Mouse (Mus musculus) lung, postnatal 14 days (tissue): ENCODE data around the gene Slc7a5.

Experiments
- DNase-seq: peaks from one replicate; pipeline ENCODE4 v3.0.0; 2021

Gene Slc7a5

DNA sequence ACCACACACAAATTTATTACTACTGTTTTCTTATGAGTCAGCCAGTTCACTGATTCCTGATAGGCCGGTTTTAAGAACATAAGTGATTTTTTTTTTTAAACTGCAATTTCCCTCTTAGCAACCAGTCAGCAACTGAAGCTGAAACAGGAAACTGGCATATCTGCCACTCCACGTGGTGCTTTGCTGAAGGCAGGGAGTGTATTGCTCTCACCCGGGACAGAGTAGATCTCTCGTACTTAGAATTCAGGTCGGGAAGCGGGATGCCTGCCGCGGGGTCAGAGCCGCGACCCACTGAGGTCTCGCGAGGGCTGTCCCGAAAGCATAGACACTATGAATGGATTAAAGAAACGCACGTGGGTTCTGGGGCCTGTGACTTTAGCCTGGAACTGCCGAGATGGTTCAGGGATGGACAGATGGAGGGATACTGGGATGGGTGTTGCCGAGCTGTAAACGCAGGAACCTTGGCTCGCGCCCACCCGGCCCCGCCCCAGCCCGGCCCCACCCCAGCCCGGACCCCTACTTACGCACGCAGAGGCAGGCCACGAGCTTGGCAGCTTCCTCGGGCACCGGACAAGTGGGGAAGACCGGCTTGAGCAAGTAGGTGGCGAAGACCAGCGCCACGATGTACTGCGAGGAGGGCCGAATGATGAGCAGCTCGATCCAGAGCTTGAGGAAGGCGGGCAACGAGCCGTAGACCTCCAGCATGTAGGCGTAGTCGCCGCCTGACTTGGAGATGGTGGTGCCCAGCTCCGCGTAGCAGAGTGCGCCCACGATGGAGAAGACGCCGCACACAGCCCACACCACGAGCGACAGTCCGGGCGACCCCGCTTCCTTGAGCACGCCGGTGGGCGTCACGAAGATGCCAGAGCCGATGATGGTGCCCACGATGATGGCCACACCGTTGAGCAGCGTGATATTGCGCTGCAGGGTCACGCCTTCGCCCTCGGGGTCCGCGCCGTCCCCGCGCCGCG, 667 bp downstream of the Slc7a5 start:
- peak; percentile 25 for DNase-seq

DNA sequence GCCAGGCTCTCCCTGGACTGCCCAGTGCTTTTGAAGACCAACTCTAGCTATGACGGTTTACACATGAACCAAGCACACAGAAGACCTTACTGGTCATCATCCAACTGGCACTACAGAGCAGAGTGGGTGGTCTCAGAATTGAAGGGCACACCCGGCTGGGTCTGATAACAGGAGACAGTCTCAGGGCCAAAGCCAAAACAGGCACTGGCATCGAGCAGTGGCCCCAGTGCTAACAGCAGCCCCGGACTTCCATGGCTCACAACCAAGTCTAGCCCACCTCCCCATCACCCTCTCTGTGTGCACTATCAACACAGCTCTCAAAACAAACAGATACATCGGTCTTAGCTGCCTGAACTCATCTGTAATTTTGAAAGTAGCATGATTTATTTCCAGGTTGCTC, 1.6 kb downstream of the Slc7a5 start:
- no peak for DNase-seq

DNA sequence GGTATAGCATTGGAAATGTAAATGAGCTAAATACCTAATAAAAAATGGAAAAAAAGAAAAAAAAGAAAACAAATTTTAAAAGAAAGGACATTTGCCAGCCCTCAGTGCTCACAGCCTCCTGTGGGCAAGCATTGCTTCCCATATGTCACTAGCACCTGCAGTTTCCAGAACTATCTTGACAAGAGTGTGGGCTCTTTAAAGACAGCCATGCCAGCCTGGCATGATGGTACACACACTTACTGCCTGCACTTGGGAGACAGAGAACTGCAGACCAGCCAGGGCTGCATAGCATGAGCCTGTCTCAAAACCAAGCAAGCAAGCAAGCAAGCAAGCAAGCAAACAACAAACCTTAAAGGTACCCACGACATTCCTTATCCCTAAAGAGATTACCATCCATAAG, 2.1 kb downstream of the Slc7a5 start:
- no peak for DNase-seq

DNA sequence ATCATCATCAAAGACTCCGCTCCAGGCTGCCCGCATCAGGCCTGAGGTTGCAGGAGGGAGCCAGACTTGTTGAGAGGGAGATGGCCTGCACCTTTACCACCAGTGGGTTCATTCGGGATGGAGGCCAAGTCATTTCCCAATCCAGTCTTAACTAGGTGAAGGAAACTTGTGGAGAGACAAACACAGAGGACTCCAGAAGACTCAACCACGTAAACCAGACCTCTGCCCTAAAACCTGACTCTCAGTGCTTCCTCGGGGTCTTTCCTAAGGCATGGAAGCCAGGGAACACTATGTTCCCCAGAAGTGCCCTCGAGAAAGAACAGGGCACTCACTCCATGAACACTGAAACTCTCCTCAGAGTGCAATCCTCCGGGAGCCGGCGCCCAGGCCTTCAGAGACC, 2.5 kb downstream of the Slc7a5 start:
- no peak for DNase-seq

DNA sequence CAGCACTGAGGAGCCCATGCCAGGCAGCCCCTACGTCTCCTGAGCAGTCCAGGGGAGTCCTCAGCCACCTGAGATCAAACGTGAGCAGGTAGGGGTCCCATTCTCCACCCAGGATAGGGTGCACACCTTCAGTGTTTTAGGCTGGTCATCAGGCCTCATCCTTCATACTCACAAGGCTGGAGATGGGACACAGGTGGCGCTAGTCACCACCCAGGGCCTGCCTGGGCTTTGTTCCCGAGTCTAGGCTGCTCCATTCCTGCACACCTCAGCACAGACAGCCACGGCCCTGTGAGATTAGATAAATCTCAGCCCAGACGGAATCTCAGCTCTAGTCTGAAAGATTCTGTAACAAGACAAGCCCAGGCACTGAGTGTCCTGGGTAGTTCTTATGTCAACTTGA, 3.5 kb downstream of the Slc7a5 start:
- no peak for DNase-seq

DNA sequence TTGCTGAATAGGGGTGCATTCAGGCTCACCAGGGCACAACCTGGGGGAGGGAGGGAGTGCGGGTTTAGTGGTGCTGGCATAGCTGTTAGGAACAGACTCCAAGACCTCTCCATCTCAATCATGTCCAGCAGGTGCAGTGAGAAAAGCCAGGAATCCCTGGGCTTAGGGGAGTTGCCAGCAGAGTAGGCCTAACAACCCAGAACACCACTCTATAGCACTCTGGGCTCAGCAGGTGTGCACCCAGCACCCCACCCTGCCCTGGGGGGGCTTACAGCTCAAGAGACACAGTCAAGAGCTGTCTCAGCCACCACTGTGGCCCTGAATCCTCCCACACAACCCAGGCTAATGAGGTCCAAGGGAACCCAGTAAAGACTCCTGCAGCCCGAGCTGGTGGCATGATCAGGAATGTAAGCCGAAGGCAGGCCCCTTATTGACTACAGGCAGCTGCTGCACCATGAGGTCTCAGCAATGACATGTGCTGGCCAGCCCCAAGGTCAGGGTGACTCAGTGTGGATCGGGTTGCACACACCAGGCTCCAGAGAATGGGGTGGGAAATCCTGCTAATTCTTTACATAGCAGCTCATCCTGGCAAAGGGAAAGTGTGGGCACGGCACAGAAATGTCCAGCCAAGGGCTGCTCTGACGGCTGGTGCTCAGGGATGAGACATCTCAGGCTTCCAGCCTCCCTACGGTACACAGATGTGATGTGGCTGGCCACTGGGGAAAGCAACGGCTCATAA, 5.8 kb downstream of the Slc7a5 start:
- no peak for DNase-seq

DNA sequence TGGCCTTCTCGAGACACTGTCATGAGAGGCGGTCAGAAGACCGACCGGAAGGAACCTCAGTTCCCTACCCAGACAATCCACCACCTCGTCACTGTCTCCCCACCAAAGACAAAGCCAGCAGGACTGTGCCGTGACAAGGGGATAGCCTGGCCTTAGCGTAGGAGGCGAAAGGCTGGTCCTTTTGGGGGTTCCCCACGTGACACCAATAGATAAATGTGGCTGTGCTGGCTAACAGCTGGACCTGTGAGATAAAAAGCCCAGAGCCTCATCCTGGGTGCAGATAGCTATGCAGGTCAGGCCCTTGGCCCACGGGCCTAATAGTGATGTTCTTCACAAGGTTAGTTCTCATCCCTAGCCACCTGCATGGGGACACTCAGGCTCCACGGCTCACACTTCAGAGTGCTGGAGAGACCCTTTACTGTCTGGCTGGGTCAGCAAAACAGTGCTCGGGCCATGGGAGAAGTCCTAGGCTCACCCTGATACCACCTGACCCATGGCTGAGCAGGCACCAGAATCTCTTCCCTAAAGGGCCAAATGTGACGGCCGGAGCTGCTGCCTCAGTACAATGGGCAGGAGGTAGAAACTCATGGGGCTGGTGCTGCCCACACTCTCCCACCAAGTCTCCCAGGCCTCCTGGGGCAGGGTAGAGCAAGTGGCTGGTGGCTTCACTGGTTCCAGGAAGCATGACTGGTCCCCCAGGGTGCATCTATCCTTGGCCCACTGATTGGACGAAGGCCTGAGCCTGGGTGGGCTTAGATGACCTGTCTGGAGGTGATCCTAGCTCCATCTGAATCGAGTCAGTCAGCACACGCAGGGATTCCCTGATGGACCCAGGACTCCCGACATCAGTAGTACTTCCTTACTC, 8.1 kb downstream of the Slc7a5 start:
- DNase-seq = no peak

DNA sequence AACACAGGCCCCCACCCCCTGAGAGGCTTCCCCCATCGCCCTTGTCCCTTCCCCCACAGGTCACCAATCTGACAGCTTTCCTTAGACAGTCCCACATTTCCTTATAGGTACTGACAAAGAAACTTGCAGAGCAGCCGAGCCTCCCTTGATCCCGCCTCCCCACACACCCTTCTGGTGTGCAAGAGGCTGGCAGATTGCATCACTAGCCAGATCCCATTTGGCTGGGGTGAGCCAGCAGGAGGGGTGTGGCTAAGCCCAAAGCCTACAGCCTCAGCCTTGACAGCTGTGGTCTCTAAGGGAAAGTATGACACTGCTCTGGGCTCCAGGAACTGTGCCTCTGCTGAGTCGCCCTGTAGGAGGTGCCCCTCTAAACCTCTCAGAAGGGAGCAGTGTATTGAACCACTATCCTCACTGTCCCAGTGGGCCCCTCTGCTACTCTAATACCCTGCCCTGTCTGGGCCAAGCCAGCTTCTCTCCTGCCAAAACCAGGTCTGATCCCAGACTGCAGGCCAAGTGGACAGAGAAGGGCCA, 9.0 kb downstream of the Slc7a5 start:
- peak; percentile 81 for DNase-seq

DNA sequence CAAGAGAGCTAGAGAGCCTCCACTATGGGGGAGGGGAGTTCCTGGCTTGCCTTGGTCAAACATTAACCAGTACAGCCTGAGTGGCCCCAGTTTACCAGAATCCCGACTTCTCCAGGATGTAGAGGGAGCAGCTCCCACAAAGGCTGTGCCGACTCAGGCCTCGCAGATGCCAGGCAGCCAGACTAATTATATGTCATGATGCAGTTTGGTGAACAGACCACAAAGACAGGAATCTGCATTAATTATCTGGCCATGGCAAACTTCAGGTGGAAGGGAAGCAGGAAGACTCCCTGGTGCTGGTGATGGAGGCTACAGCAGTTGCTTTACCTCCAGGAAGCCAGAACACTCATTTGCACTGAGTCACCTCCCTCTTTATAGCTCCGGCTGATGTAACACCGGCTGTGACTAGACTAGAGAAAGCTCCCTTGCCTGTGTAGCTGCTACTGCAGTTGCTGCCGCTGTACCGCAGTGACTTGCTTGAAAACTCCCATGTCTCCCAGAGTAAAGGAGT, 9.6 kb downstream of the Slc7a5 start:
- no peak for DNase-seq

DNA sequence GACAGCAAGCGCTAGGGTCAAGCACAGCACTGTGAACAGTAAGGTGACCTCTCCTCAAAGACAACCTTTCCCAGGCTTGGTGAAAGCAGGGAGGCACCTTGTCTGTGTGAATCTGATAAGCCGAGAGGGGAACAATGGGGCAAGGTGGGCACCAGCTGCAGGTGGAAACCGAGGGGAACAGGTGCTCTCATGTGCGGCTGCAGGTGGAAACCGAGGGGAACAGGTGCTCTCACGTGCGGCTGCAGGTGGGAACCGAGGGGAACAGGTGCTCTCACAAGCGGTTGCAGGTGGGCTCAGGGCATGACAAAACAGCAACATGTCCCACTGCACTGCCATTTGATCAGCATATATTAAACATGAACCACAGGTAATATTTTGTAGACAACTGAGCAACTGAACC, 10.3 kb downstream of the Slc7a5 start:
- no peak for DNase-seq

DNA sequence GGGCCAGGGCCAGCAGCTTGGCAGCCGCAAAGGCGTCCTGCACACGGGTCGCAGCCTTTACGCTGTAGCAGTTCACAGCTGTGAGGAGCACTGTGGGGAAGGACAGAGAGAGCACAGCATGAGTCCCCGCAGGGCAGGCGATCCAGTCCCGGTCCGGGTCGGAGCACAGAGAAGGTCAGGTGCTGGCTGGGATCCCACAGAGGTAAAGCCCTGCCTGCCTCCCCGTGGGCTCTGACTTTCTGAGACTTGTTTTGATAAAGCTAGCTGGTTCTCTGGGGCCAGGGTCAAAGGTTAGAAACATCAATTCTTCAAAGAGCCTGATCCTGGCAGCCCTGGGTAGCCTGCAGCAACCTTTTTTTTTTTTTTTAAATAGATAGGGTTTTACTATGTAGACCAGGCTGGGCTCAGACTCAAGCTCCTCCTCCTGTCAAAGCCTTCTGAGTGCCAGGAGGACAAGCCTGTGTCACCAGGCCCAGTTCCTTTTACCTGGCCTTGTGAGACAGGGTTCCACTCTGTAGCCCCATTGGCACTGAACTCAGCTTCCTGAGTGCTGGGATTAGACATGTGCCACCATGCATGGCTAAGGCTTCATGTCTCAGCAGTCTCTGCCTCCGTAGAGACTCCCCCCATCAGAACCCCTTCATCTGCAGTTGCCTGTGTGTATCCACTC, 10.9 kb downstream of the Slc7a5 start:
- DNase-seq = no peak

DNA sequence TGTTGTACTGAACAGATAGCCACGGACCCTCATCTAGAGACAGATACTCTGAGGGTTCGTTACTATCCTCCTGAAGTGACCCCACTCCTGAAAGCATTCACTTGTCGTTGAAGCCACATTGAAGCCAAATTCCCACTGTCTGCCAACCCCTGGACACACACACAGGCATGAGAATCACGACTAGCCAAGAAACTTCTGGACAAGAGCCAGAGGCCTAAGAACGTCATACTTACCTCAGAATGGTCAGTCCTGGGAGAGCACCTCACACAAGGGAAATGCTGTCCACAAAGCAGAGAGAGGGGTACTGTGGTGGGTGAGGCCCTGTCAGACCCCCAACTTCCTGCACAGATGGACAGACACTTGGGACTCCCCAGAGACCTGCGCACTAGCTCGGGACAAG, 11.6 kb downstream of the Slc7a5 start:
- no peak for DNase-seq

DNA sequence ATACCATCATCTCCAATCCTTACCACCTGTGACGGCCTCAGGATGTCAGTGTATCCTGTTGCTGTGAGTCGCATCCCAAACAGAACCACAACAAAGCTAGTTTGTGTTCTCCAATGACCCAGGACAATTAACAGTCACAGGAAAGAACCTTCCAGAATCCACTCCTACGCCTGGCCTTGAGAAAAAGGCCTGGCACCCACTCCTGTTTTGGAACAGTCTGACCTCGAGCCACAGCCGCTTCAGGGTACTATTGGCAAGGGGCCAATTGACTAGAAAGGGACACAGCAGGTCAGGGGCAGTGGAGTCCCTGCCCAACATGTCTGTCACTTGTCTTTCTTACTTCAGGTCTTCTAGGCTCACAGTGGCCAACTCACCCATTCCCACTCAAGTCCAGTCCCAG, 14.6 kb downstream of the Slc7a5 start:
- DNase-seq = no peak

DNA sequence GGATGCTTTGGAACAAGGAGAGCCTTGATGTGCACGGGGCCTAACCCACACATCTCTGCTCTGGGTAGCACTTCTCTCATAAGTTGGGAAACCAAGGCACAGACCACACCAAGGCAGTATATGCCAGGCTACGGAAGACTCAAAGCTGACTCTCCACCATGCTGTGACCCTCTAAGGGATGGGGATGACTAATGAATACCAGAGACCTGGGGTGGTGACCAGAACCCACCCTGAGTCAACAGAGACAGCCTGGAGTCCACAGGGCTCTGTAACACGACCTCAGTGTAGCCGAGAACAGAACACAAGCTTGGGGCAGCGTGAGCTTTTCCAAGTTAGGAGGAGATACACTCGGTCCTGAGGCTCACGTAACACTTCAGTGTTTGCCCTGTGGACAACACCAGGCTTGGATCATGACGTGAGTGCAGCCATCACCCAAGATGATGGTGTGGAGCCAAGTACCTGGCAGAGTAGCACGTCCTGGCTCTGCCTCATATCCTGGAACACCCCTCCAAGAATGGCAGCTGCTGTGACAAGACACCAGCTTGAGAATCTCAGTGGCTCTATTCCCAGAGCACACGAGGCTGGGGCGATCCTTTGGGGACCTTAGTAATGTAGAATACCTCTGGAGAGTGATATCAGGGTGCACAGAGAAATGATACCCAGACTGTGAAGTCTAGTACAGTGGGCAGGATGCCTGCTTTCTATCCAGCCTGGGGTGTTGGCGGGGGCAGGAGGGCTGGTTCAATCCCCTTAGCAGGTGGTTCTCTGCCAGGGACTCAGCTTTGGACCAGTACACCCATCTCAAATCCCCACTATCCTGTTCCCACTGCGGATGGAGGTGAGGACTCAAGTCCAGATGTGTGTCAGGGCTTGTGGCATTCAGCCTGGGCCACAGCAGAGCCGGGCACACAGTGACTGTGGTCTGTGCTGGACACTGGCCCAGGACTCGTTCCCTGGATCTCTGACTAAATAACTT, 17.4 kb downstream of the Slc7a5 start:
- no peak for DNase-seq

DNA sequence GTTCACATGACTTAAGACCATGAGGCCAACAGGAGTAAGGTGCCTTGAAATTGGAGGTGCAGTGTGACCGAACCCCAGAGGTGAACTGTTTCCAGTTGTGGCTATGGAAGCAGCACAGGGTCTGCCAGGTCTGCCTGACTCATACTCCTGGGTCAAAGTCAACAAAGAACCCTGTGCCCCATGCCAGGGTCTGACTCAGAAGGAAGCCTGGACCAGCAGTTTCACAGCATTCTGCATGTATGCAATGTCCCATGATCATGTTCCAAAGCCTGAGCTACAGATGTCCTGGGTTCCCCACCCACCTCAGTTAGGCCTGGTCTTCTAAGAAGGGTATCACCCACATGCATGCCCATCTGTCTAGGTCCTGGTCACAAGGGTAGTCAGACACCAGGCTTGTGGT, 18.2 kb downstream of the Slc7a5 start:
- DNase-seq = no peak

DNA sequence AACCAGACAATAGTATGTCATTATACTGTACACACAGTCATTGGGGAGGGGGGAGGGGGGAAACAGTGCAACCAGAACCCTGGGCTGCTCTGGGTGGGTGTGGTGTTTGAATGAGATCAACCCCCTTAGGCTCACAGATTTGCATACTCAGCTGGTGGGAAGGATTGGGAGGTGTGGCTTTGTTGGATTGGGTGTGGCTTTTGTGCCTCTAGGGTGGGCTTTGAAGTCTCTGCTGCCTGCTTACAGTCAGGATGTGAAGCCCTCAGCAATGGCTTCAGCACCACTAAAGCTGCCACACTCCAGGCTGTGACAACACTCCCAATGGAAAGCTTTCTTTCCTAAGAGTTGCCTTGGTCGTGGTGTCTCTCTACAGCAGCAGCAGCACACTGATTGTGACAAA, 19.9 kb downstream of the Slc7a5 start:
- no peak for DNase-seq

DNA sequence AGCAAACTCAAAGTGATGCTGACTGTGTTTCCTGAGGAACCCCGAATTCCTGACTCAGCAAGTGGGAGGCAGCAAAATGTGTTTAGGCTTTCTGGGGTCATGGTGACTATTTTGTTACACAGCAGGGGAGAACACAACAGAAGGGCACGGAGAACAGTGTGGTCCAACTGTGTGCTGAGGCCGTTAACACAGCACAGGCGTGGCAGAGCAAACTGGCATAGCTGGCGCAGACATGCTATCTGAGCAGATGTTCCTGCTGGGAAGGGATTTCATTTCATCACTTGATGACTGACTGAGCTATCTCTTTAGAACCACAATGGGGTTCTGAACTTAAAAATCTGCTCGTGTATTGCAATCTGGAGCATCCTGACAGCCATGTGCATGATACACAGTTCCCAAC, 22.1 kb downstream of the Slc7a5 start:
- DNase-seq = no peak

DNA sequence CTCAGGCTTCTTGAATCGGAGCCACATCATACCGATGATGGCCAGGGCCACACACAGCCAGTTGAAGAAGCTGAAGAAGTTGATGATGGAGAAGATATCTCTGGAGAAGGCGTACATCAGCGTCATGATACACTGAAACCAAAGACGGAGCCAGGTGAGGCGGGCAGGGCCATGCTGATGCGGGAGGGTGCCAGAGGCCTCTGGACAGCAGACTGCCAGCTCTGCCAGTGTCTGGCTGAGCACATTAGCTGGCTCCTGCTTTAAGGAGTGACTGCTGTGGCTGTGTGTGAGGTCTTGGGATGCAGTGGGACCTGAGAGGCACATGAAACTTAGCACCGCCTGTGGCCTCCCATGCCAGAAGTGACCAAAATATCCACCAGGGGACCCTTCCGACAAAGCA, 22.5 kb downstream of the Slc7a5 start:
- DNase-seq = no peak

DNA sequence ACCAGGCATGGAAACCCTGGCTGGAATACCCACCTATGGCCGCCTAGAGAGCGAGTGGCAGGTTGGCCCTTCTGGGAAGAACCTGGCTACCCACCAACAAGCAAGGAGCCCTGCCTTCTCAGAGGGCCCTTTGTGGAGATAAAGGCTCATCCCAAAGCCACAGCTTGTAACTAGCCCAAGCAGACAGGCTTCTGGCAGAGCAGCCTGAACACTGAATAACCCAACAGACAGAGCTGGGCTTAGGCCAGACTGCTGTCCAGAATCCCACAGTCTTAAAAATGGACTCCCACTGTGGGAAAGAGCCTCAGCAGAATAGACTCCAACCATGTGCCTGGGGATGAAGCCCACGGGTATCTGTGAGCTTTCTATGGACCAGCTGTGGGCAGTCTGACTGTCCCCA, 23.3 kb downstream of the Slc7a5 start:
- DNase-seq = no peak

DNA sequence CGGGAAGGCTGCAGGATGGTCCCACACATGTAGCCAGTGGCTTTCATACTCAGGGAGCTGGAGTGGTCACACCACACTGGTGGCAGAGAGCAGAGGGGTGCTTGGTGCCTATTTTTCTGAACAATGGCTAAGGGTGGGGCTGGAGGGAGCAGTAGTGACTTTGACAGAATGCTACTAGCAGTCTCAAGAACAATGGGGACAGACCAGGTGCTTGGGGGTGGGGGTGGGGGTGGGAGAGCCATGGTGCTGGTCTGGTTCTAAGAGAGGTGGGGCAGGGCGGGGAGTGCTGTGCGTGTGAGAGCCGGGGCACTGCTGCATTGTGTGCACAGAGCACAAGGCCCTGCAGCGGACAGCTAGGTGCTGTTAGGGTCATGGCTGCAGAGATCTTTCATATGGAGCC, 25.6 kb downstream of the Slc7a5 start:
- DNase-seq = no peak

DNA sequence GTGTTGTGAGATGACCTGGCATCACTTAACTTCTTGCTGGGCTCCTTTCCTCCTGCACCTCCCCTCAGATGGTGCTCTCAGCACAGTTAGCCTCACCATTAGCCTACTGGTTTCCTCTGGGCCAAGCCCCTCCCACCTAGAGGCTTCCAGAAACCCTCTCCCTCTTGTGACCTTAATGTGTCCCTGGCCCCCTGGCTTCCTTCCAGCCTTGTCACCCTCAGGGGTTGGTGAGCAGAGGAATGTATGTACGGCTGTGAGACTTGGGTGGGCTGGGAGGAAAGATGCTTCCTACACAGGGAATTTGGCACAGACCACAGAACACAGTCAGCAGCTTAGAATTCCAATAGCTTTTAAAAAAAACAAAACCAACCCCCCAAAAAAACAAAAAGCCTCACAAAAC, 26.7 kb downstream of the Slc7a5 start:
- DNase-seq = no peak
